Mouse (Mus musculus) spleen, adult 2 months (tissue): Measurements from ENCODE around the gene Itpr1. TPM values are rescaled to one million over a fixed set of nuclear protein-coding genes. Genes with fewer than 3 reads are reported as not detected.

ENCODE experiments used
- DNase-seq, 2 experiments: peaks; one replicate each; pipeline versions ENCODE4 v3.0.0 to v3.0.0-alpha.2; 2012 to 2021; ENCODE audit warnings: low spot score in 2 of 2, low read depth in 1 of 2
- H3K27ac ChIP-seq: fragments of 200-500 bp; 2 replicates; pipeline ENCODE4 v1.5.1; 2012; ENCODE audit warnings: low read length, inconsistent platforms; ENCODE audit not compliant: insufficient read depth
- H3K27me3 ChIP-seq: fragments of 200-500 bp; 2 replicates; pipeline ENCODE4 v1.6.1; 2012; ENCODE audit warnings: mild to moderate bottlenecking, moderate library complexity, low read length, inconsistent platforms; ENCODE audit not compliant: control insufficient read depth, insufficient read depth
- H3K36me3 ChIP-seq: fragments of 200-500 bp; 2 replicates; pipeline ENCODE4 v1.6.1; 2012; ENCODE audit warnings: mild to moderate bottlenecking, low read length, inconsistent platforms; ENCODE audit not compliant: control insufficient read depth, insufficient read depth
- H3K4me1 ChIP-seq: fragments of 200-500 bp; 2 replicates; pipeline ENCODE4 v1.6.1; 2011; ENCODE audit warnings: inconsistent platforms; ENCODE audit not compliant: control insufficient read depth, insufficient read depth, insufficient read length
- H3K4me3 ChIP-seq: fragments of 200-500 bp; 2 replicates; pipeline ENCODE4 v1.5.1; 2011; ENCODE audit warnings: mild to moderate bottlenecking, inconsistent platforms; ENCODE audit not compliant: insufficient read depth, insufficient read length; ENCODE audit errors: extremely low read depth
- CTCF ChIP-seq: fragments of 200-500 bp; IDR thresholded peaks from 2 replicates; pipeline ENCODE4 v1.5.1; 2011; ENCODE audit warnings: mild to moderate bottlenecking, inconsistent platforms; ENCODE audit not compliant: insufficient read depth, insufficient read length, insufficient replicate concordance; ENCODE audit errors: extremely low read depth
- POLR2A ChIP-seq: fragments of 200-500 bp; IDR thresholded peaks from 2 replicates; pipeline ENCODE4 v1.6.1; 2011; ENCODE audit warnings: low read depth, low read length, inconsistent platforms
- WGBS: fragments of 180-500 bp; shearing (Covaris S2); methylation state at CpG from one replicate; pipeline ENCODE4 v1.1.7; 2018; 5-methylcytosine and 5-hydroxymethylcytosine counted together
- polyA plus RNA-seq: library from polyadenylated mRNA; depleted of rRNA; stranded (reverse); fragments of >200 nt; gene quantifications from 2 replicates; pipeline ENCODE4 v1.2.3, GENCODE M21; 2012

Itpr1 gene
- polyA plus RNA-seq, 1 experiment: 17.9 TPM

- Histone ChIP-seq H3K4me1 (peaks cover 7% of the 10 kb centered on the region; the same call in 1 of the 2 replicates), H3K36me3 (peaks cover 19% of the 10 kb centered on the region), H3K27ac (no peak overlapping the region), H3K27me3 (no peaks in the 10 kb centered on the region), H3K4me3 (no peak overlapping the region)
- TF ChIP-seq POLR2A: no peak
- TF ChIP-seq CTCF: no peak
- WGBS: 91% methylated on average over 3 of the region's 3 CpGs
- DNase-seq: no peak
Measured at GRCm38 (mm10) chr6:108174181-108174580, 38.7 kb upstream of the Itpr1 start.

GRCm38 (mm10) chr6:108179087-108179486 is 33.8 kb upstream of the Itpr1 start:
- no peak overlapping the region for H3K4me3 ChIP-seq
- WGBS: 36% methylated on average over 2 of the region's 2 CpGs
- no peaks in the 10 kb centered on the region for H3K27me3 ChIP-seq
- DNase-seq: no peak
- TF ChIP-seq POLR2A: no peak
- TF ChIP-seq CTCF: no peak
- H3K4me1 ChIP-seq: peaks cover 5% of the 10 kb centered on the region; the same call in 1 of the 2 replicates
- H3K27ac ChIP-seq: peak overlapping the region; percentile 37; the same call in 1 of the 2 replicates
- peaks cover 7% of the 10 kb centered on the region for H3K36me3 ChIP-seq

GRCm38 (mm10) chr6:108184847-108185684 is 27.8 kb upstream of the Itpr1 start, which contains the start of gene Sumf1:
Sumf1 (minus strand) TSS chr6:108185582.
- Histone ChIP-seq H3K27me3 (no peaks in the 10 kb centered on the region), H3K4me3 (peak within 1 kb of the TSS; percentile 93), H3K27ac (no peak within 1 kb of the TSS), H3K36me3 (no peaks in the 10 kb centered on the region), H3K4me1 (peaks cover 7% of the 10 kb centered on the region; the same call in 1 of the 2 replicates)
- peak; percentile 76 to 91 for DNase-seq
- 5% methylated on average over 49 of the region's 49 CpGs for WGBS
- TF ChIP-seq POLR2A (peak; percentile 15; the same call in 1 of the 2 replicates), CTCF (no peak)

GRCm38 (mm10) chr6:108185685-108186009 is 27.2 kb upstream of the Itpr1 start:
- H3K4me3 ChIP-seq: no peak overlapping the region; the same call in 1 of the 2 replicates
- TF ChIP-seq POLR2A (no peak), CTCF (no peak)
- 12% methylated on average over 4 of the region's 4 CpGs for WGBS

DNA sequence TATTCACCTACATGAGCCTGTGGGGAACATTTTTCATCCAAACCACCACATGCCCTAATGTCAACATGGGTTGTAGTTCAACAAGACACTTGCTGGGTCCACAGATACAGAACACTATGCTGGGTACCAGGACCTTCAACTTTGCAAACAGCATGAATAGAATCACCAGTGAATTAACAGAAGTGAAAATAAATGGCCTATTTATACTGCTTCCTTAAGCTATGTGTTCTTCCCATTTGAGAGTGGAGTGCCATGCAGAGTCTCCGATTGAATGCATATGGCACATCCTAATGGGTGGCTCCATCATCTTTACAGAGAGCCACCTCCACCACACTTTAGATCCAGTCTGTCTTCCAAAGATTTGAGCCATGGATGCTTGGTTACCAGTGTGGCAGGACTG is 22.2 kb upstream of the Itpr1 start:
- no peak for DNase-seq
- no peaks in the 10 kb centered on the region for H3K27me3 ChIP-seq
- 60% methylated on average over 1 of the region's 1 CpGs for WGBS
- TF ChIP-seq POLR2A (no peak), CTCF (no peak)
- no peak overlapping the region for H3K27ac ChIP-seq
- H3K36me3 ChIP-seq: no peaks in the 10 kb centered on the region
- no peak overlapping the region for H3K4me3 ChIP-seq
- H3K4me1 ChIP-seq: peaks cover 11% of the 10 kb centered on the region; the same call in 1 of the 2 replicates

More at GRCm38 (mm10) chr6:108185685-108186009, 27.2 kb upstream of the Itpr1 start:
- Histone ChIP-seq H3K36me3 (no peaks in the 10 kb centered on the region), H3K27me3 (no peaks in the 10 kb centered on the region), H3K27ac (no peak overlapping the region), H3K4me1 (peaks cover 7% of the 10 kb centered on the region; the same call in 1 of the 2 replicates)
- DNase-seq: no peak

- Histone ChIP-seq H3K27ac (peak overlapping the region; percentile 87; the same call in 1 of the 2 replicates), H3K4me1 (peaks cover 9% of the 10 kb centered on the region; the same call in 1 of the 2 replicates), H3K27me3 (no peaks in the 10 kb centered on the region), H3K36me3 (no peaks in the 10 kb centered on the region), H3K4me3 (no peak overlapping the region)
- TF ChIP-seq CTCF (no peak), POLR2A (no peak)
- WGBS: 8% methylated on average over 4 of the region's 4 CpGs
- DNase-seq: peak; percentile 50 to 73
Measured at GRCm38 (mm10) chr6:108192632-108193031, 20.3 kb upstream of the Itpr1 start.
